Mouse (Mus musculus) forebrain, embryonic 13.5 days (tissue): ENCODE data around the gene Rhobtb3. TPM values are rescaled to one million over a fixed set of nuclear protein-coding genes. Genes with fewer than 3 reads are reported as not detected.

ENCODE experiments used
- ATAC-seq: fragments of 200-750 bp; cut with Nextera tagmentation; 2 replicates; pipeline ENCODE4 v1.8.0; 2017
- H3K27ac ChIP-seq: fragments of 300-500 bp; sonication (generic); 2 replicates; pipeline ENCODE4 v1.5.1; 2015; ENCODE audit warnings: inconsistent platforms, mild to moderate bottlenecking, moderate library complexity
- H3K27me3 ChIP-seq: fragments of 300-500 bp; sonication (generic); 2 replicates; pipeline ENCODE4 v1.6.1; 2015; ENCODE audit warnings: mild to moderate bottlenecking, inconsistent platforms
- H3K36me3 ChIP-seq: fragments of 300-500 bp; sonication (generic); 2 replicates; pipeline ENCODE4 v1.6.1; 2015; ENCODE audit warnings: mild to moderate bottlenecking, inconsistent platforms; ENCODE audit not compliant: poor library complexity, severe bottlenecking
- H3K4me1 ChIP-seq: fragments of 300-500 bp; sonication (generic); 2 replicates; pipeline ENCODE4 v1.6.1; 2015; ENCODE audit warnings: inconsistent platforms
- H3K4me2 ChIP-seq: fragments of 300-500 bp; sonication (generic); 2 replicates; pipeline ENCODE4 v1.6.1; 2015; ENCODE audit warnings: inconsistent platforms, mild to moderate bottlenecking, moderate library complexity
- H3K4me3 ChIP-seq: fragments of 300-500 bp; sonication (generic); 2 replicates; pipeline ENCODE4 v1.5.1; 2015; ENCODE audit warnings: mild to moderate bottlenecking, inconsistent platforms
- H3K9ac ChIP-seq: fragments of 300-500 bp; sonication (generic); 2 replicates; pipeline ENCODE4 v1.6.1; 2015; ENCODE audit warnings: mild to moderate bottlenecking, inconsistent platforms
- H3K9me3 ChIP-seq: fragments of 300-500 bp; sonication (generic); replicated peaks from 2 replicates; pipeline ENCODE4 v1.6.1; 2016; ENCODE audit warnings: inconsistent platforms
- WGBS: fragments of 180-500 bp; shearing (Covaris S2); methylation state at CpG from one replicate; pipeline ENCODE4 v1.1.7; 2015; 5-methylcytosine and 5-hydroxymethylcytosine counted together
- polyA plus RNA-seq: library from polyadenylated mRNA; unstranded; fragments of >200 nt; fragmentation: Nextera tagmentation; extraction: Ambion mirVana; gene quantifications from 2 replicates; pipeline ENCODE4 v1.2.1, GENCODE M21; 2015

Rhobtb3 gene
- 38.3 and 38.7 TPM in 2 replicates for polyA plus RNA-seq

DNA sequence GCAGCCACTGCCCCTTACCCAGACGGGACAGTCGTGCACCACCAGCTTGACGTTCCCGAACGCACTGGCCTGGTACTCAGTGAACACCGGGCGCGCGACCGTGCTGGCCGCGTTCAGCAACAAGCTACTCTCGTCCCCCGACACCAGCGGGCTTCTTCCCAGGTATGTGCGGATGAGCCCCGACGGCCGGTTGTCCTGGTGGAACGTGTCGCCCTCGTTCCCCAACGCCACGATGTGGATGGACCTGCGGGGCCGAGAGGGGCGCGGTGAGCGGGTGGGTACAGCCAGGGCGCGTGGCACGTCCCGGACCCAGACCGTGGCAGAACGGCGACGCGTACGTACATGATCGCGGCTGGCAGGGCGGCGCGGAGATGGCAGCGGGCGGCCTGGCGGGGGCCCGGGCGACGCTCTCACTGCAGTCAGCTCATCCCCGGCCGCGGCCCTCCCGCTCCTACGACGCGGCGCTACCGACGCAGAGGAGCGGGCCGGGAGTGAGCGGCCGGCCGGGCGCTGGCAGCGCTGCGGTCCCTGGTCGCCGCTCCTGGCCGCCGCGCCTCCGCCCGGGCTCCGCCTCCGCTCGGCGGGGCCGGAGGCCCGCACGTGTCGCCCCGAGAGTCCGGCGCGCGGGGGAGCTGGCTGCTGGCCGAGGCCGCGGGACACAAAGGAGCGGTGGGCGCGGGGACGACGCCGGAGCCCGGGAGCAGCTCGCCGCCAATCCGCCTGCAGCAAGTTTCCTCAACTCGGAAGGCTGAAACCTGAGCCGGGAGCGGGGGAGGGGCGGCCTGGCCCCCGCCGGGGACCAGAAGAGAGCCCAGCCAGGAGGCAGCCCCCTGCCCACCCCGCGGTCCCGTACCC, at the start of gene Rhobtb3:
Gene Rhobtb3, minus strand, starts transcription at position 737 of the 855 bp plus-strand sequence.
- peak within 1 kb of the TSS; percentile 93 for H3K9ac ChIP-seq
- peaks cover 19% of the 10 kb centered on the region for H3K4me1 ChIP-seq
- WGBS = under 1% methylated on average over 96 of the region's 110 CpGs
- peak within 1 kb of the TSS; percentile 74 for H3K4me2 ChIP-seq
- peak within 1 kb of the TSS; percentile 99 for H3K27ac ChIP-seq
- peak; percentile 89 for ATAC-seq
- H3K36me3 ChIP-seq = peaks cover 7% of the 10 kb centered on the region
- no peaks in the 10 kb centered on the region for H3K9me3 ChIP-seq
- peak within 1 kb of the TSS; percentile 80 for H3K4me3 ChIP-seq
- no peaks in the 10 kb centered on the region for H3K27me3 ChIP-seq

DNA sequence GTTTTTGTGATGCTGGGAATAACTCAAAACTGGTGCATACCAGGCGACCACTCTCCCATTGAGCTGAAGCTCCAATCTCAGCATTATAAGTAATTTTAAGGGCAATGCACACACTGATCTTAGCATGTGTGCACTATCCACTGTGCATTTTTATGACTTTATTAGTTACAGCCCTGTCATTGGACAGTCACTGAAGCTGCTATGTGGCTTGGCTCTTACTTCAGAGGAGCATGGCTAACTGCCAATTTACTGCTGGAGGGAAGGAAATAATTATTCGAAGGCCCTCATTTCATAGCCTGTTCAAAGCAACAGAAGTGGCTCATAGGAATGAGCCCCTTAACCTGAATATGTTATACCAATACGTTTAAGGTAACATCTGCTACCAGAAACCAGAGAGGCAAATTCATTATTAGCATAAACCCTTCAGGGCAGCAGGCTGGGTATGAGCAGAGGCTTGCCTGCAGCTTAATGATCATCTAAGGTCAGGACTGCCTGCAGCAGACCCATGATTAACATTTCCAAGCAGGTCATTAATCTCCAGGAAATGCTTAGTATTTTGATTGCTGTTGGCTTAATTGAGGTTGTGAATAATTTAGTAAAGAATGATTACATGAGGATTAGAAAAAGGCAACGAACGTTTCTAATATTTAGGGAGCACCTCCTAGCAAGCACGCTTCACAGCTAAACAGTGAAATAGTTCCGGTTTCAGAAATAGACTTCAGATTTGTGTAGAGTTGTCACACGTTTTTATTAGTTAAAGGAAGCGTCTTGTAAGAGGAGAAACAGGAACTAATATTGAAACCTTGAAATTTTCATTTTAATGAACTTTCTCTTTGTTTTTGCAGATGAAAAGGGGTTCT, 48.7 kb upstream of the Rhobtb3 start:
- Histone ChIP-seq H3K9ac (0 out of 2 replicates have a peak overlapping the region, but pooled peaks have one; percentile 30), H3K36me3 (no peaks in the 10 kb centered on the region), H3K9me3 (0 out of 2 replicates have a peak, but pooled peaks cover 3% of the 10 kb centered on the region), H3K4me2 (peak overlapping the region; percentile 20; the same call in 1 of the 2 replicates), H3K27me3 (peaks cover 6% of the 10 kb centered on the region; the same call in 1 of the 2 replicates), H3K4me3 (no peak overlapping the region), H3K27ac (peak overlapping the region; percentile 61), H3K4me1 (peaks cover 10% of the 10 kb centered on the region)
- peak; percentile 96 for ATAC-seq
- WGBS = 24% methylated on average over 9 of the region's 9 CpGs

DNA sequence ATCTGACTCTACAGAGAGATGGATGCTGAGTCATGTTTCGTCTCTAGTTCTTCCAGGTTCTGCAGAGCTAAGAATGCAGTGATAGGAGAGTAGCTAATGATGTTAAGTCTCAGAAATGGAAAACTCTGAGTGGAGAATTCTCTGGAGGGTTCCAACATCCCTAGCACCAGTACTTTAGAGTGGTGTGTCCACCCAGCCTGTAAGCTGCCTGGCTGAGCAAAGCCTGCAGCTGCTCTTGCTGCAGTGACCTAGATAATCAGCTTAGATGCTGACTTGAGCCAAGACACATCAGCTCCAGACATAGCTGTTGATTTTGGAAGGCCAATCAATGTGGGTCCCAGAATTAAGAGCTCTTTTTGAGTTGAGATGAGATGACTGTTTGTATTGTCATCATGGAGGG, 44.4 kb upstream of the Rhobtb3 start:
- H3K9me3 ChIP-seq = no peaks in the 10 kb centered on the region
- no peak overlapping the region for H3K27ac ChIP-seq
- ATAC-seq = no peak
- H3K9ac ChIP-seq = no peak overlapping the region
- H3K4me2 ChIP-seq = no peak overlapping the region
- H3K4me1 ChIP-seq = peaks cover 10% of the 10 kb centered on the region
- no peaks in the 10 kb centered on the region for H3K36me3 ChIP-seq
- WGBS = 91% methylated on average over 1 of the region's 1 CpGs
- no peaks in the 10 kb centered on the region for H3K27me3 ChIP-seq
- no peak overlapping the region for H3K4me3 ChIP-seq

DNA sequence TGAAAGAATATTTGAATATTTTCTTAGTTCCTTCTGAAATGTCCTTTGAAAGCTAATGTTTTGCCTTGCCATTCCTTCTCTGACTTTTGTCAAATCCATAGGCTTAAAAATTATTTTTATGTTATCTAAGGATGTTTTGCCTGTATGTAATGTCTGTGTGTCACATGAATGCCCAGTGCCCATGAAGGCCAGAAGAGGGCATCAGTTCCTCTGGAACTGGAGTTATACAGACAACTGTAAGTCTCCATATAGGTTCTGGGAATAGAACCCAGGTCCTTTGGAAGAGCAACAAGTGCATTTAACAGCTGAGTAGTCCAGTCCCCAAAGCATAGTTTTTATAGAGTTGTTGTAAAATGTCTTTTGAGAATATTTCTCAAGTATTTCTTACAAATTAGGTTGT, 38.2 kb upstream of the Rhobtb3 start:
- Histone ChIP-seq H3K4me2 (no peak overlapping the region), H3K9ac (no peak overlapping the region), H3K36me3 (no peaks in the 10 kb centered on the region), H3K9me3 (no peaks in the 10 kb centered on the region), H3K4me1 (no peaks in the 10 kb centered on the region), H3K27me3 (no peaks in the 10 kb centered on the region), H3K4me3 (no peak overlapping the region), H3K27ac (no peak overlapping the region)
- ATAC-seq = no peak

DNA sequence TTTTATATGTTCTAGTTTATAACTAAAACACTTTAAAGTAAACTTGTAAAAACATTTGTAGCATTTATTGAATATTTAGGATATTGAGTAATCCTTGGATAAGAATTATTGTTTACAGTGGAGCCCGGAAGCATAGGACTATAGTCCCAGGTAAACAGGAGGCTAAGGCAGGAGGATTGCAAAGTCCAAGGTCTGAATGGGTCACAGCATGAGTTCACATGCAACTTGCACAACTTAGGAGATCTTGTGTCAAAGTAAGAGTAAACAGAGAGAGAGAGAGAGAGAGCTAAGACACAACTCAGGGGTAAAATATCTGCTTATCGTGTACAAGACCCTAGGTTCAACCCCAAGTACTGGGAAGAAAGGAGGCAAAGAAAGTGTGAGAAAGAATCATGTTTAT, 32.9 kb upstream of the Rhobtb3 start:
- Histone ChIP-seq H3K9me3 (no peaks in the 10 kb centered on the region), H3K36me3 (no peaks in the 10 kb centered on the region), H3K9ac (no peak overlapping the region), H3K27me3 (no peaks in the 10 kb centered on the region), H3K4me3 (no peak overlapping the region), H3K4me1 (no peaks in the 10 kb centered on the region), H3K4me2 (no peak overlapping the region), H3K27ac (no peak overlapping the region)
- WGBS = 95% methylated on average over 2 of the region's 2 CpGs
- ATAC-seq = no peak

DNA sequence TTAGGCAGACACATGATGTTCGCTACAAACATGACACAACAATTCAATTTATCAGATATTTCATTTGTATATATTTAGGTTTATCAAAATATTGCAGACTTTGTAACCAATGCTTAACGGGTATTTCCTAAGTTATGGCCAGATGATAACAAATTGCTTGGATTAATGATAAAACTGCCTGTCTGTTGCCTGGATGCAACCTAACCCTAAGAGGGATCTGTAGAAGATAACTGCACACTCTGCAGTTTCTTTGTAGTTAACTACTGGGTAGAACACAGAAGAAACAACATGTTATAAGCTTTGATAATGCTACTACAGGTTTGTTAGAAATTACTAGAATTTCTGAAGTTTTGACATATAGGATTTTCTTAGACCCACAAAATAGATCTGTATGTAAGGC, 32.5 kb upstream of the Rhobtb3 start:
- Histone ChIP-seq H3K27ac (no peak overlapping the region), H3K4me3 (no peak overlapping the region), H3K9me3 (no peaks in the 10 kb centered on the region), H3K27me3 (no peaks in the 10 kb centered on the region), H3K4me2 (no peak overlapping the region), H3K36me3 (no peaks in the 10 kb centered on the region), H3K9ac (no peak overlapping the region), H3K4me1 (no peaks in the 10 kb centered on the region)
- 95% methylated on average over 2 of the region's 2 CpGs for whole genome bisulfite sequencing
- no peak for ATAC-seq

DNA sequence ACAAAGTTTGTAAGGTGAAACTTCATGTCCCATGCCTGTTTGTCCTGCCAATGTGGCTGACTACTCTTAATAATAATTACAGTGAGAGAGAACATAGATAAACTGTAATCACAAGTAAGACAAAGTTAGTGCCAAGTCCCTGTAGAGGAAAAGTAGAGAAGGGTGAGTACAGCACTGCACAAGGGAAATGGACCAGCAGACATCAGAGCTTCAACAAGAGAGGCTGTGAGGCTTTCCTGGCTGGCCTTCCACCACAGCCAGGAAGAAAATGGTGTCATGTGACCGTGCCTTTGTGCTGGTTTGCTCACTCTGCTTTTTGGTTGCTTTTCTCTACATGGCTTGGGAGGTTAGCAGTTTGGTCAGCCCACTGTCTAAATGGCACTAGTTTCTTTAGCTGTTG, 31.9 kb upstream of the Rhobtb3 start:
- no peaks in the 10 kb centered on the region for H3K27me3 ChIP-seq
- H3K9ac ChIP-seq = no peak overlapping the region
- H3K36me3 ChIP-seq = no peaks in the 10 kb centered on the region
- H3K4me1 ChIP-seq = no peaks in the 10 kb centered on the region
- WGBS = 74% methylated on average over 1 of the region's 1 CpGs
- no peak overlapping the region for H3K4me2 ChIP-seq
- no peaks in the 10 kb centered on the region for H3K9me3 ChIP-seq
- H3K27ac ChIP-seq = no peak overlapping the region
- H3K4me3 ChIP-seq = no peak overlapping the region
- ATAC-seq = no peak

DNA sequence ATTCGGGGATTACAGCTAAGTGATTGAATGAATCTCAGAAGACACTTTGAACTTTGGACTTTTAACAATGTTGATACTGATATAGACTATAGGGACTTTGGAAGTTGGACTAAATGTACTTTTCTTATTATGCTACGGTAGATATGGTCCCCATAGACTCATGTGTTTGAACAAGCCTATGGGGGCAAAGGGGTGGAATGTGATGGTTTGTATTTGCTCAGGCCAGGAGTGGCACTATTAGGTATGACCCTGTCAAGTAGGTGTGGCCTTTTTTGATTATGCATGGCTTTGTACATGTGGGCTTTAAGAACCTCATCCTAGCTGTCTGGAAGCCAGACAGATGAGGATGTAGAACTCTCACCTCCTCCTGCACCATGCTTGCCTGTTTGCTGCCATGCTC, 30.8 kb upstream of the Rhobtb3 start:
- 81% methylated on average over 2 of the region's 2 CpGs for WGBS
- Histone ChIP-seq H3K4me1 (no peaks in the 10 kb centered on the region), H3K4me3 (no peak overlapping the region), H3K27ac (no peak overlapping the region), H3K36me3 (no peaks in the 10 kb centered on the region), H3K27me3 (no peaks in the 10 kb centered on the region), H3K9ac (no peak overlapping the region), H3K4me2 (no peak overlapping the region), H3K9me3 (no peaks in the 10 kb centered on the region)
- ATAC-seq = no peak

DNA sequence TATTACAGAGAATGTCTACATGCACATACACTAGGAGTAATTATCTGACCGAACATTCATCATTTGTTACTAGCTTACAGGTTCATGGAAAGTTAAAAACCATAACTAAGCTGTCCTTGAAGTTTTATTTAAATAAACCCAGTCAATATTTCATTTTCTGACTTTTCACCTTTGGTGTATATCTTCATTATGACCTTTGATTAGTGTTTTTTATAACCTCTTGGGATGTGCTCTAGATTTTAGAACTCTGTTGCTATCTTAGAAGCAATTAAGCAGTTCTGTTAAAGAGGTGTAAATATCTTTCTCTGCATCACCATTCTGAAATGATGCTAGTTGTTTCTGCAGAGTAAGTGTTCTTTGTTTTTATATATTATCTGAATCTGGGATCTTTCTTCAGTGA, 23.1 kb upstream of the Rhobtb3 start, which contains the start of gene Spata9:
Gene Spata9, plus strand, starts transcription at position 301 of the 400 bp plus-strand sequence.
- Histone ChIP-seq H3K27ac (no peak within 1 kb of the TSS), H3K27me3 (no peaks in the 10 kb centered on the region), H3K4me2 (no peak within 1 kb of the TSS), H3K9ac (no peak within 1 kb of the TSS), H3K4me3 (no peak within 1 kb of the TSS), H3K36me3 (no peaks in the 10 kb centered on the region), H3K4me1 (no peaks in the 10 kb centered on the region), H3K9me3 (no peaks in the 10 kb centered on the region)
- WGBS = 91% methylated on average over 1 of the region's 1 CpGs
- no peak for ATAC-seq

DNA sequence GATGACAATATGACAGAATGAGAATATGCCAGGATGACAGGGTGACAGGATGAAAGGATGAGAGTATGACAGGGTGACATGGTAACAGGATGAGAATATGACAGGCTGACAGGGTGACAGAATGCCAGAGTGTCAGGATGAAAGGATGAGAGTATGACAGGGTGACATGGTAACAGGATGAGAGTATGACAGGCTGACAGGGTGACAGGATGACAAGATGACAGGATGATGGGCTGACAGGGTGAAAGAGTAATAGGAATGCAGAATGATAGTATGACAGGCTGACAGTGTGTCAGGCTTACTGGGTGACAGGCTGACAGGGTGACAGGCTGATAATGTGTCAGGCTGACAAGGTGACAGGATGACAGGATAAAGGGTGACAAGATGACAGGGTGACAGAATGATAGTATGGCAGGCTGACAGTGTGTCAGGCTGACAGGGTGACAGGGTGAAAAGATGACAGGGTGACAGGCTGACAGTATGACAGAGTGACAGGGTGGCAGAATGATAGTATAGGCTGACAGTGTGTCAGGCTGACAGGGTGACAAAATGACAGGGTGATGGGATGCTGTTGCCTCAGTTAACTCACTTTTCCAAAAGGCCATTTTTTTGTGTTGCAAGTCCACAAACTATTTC, 11.8 kb upstream of the Rhobtb3 start:
- Histone ChIP-seq H3K4me3 (no peak overlapping the region), H3K9me3 (no peaks in the 10 kb centered on the region; the same call in 1 of the 2 replicates), H3K4me1 (no peaks in the 10 kb centered on the region), H3K27ac (no peak overlapping the region), H3K4me2 (no peak overlapping the region), H3K9ac (no peak overlapping the region), H3K27me3 (no peaks in the 10 kb centered on the region), H3K36me3 (no peaks in the 10 kb centered on the region)
- peak; percentile 58 for ATAC-seq

DNA sequence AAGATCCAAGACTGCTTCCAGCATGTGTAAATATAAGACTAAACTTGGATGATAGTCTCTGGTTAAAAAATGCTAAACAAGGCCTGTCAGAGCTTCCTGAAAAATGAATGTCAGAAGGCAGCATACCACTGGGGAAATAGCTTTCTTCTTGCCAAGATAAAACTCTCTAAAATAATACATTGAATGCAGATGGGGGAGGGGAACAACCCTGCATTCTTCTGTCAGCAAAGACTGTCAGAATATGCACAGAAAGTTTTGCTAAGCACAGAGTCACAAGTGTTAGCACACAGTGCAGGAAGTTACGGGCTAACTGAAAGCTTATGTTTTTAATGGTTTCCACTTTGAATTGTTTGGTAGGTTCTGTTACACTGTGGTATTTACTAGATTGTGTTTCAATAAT, 6.6 kb upstream of the Rhobtb3 start:
- no peaks in the 10 kb centered on the region for H3K27me3 ChIP-seq
- WGBS = 56% methylated on average over 1 of the region's 1 CpGs
- no peak overlapping the region for H3K4me3 ChIP-seq
- H3K4me1 ChIP-seq = no peaks in the 10 kb centered on the region
- ATAC-seq = no peak
- no peak overlapping the region for H3K4me2 ChIP-seq
- no peaks in the 10 kb centered on the region for H3K36me3 ChIP-seq
- H3K9ac ChIP-seq = no peak overlapping the region
- no peaks in the 10 kb centered on the region; the same call in 1 of the 2 replicates for H3K9me3 ChIP-seq
- H3K27ac ChIP-seq = no peak overlapping the region
